17 mouse cellular contexts compared by ENCODE assay signal in the genomic region with DNA sequence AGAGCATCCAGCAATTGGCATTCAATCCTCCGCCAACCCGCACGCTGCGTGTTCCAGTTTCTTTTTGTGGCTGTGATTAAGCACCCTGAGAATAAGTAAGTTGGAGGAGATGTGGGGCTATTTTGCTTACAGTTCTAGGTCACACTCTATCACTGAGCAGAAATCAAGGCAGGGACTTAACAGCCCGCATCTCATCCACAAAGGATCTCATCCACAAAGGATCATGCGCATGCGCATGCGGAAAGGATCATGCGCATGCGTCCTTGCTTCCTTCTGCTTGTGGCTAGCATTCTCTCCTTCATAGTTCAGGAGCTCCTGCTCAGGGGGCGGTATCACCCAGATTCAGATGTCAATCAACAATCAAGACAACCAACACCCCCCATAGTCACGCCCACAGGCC. TPM values are rescaled to one million over a fixed set of nuclear protein-coding genes. Genes with fewer than 3 reads are reported as not detected.
DNase-seq lines count a peak whose midpoint lies in the region; ATAC-seq and TF ChIP-seq lines count a peak whose summit lies in the region.
"Had no signal": no experiment of that assay in that cellular context is flagged by ENCODE, and none has a peak within 500 bp of the region (broad histone marks: within the 10 kb centered on the region; RNA-seq: fewer than 3 reads in every experiment).

No protein-coding gene starts in this region.

- H3K27ac ChIP-seq in forebrain, postnatal 0 days (ENCODE audit: low read depth, low read length), result no peak overlapping the region
- H3K27ac ChIP-seq in forebrain, embryonic 12.5 days, result no peak overlapping the region
- no peak overlapping the region for H3K27ac ChIP-seq in hindbrain, embryonic 13.5 days
- H3K27ac ChIP-seq: embryonic facial prominence, embryonic 10.5 days; liver, embryonic 14.5 days; midbrain, embryonic 15.5 days; neural tube, embryonic 12.5 days; stomach, embryonic 15.5 days had no signal

- no peaks in the 10 kb centered on the region for H3K36me3 ChIP-seq in forebrain, postnatal 0 days (ENCODE audit: insufficient read depth)
- H3K36me3 ChIP-seq in forebrain, embryonic 12.5 days (replicated peaks), result no peaks in the 10 kb centered on the region
- H3K36me3 ChIP-seq in hindbrain, embryonic 13.5 days, result no peaks in the 10 kb centered on the region
- H3K36me3 ChIP-seq: embryonic facial prominence, embryonic 10.5 days; midbrain, embryonic 15.5 days; neural tube, embryonic 12.5 days; stomach, embryonic 15.5 days had no signal

- ATAC-seq in forebrain, postnatal 0 days, result no peak
- ATAC-seq in forebrain, embryonic 12.5 days (ENCODE audit: low FRiP score), result no peak
- ATAC-seq in hindbrain, embryonic 13.5 days (ENCODE audit: low FRiP score), result no peak
- ATAC-seq: hindbrain, embryonic 16.5 days; midbrain, embryonic 15.5 days had no signal

- H3K4me2 ChIP-seq in forebrain, postnatal 0 days (ENCODE audit: low read depth), result no peak overlapping the region
- no peak overlapping the region for H3K4me2 ChIP-seq in forebrain, embryonic 12.5 days
- no peak overlapping the region for H3K4me2 ChIP-seq in hindbrain, embryonic 13.5 days
- H3K4me2 ChIP-seq: midbrain, embryonic 15.5 days; neural tube, embryonic 12.5 days; stomach, embryonic 15.5 days had no signal

- WGBS in forebrain, postnatal 0 days, result 88% methylated on average over 12 of the region's 12 CpGs
- 92% methylated on average over 12 of the region's 12 CpGs for WGBS in forebrain, embryonic 12.5 days
- WGBS in hindbrain, embryonic 13.5 days, result 95% methylated on average over 12 of the region's 12 CpGs

- H3K4me3 ChIP-seq in forebrain, postnatal 0 days (ENCODE audit: low read depth, low read length), result no peak overlapping the region
- H3K4me3 ChIP-seq in forebrain, embryonic 12.5 days (replicated peaks), result no peak overlapping the region
- H3K4me3 ChIP-seq in hindbrain, embryonic 13.5 days, result no peak overlapping the region
- H3K4me3 ChIP-seq: embryonic facial prominence, embryonic 10.5 days; midbrain, embryonic 15.5 days; neural tube, embryonic 12.5 days; stomach, embryonic 15.5 days had no signal

- no peaks in the 10 kb centered on the region for H3K4me1 ChIP-seq in forebrain, postnatal 0 days (ENCODE audit: insufficient read depth)
- H3K4me1 ChIP-seq in forebrain, embryonic 12.5 days, result no peaks in the 10 kb centered on the region
- H3K4me1 ChIP-seq in hindbrain, embryonic 13.5 days (replicated peaks), result no peaks in the 10 kb centered on the region
- H3K4me1 ChIP-seq: embryonic facial prominence, embryonic 10.5 days; midbrain, embryonic 15.5 days; neural tube, embryonic 12.5 days; stomach, embryonic 15.5 days had no signal

- no peaks in the 10 kb centered on the region for H3K9me3 ChIP-seq in forebrain, postnatal 0 days (ENCODE audit: low read length)
- no peaks in the 10 kb centered on the region for H3K9me3 ChIP-seq in forebrain, embryonic 12.5 days
- H3K9me3 ChIP-seq in hindbrain, embryonic 13.5 days, result no peaks in the 10 kb centered on the region
- H3K9me3 ChIP-seq: embryonic facial prominence, embryonic 10.5 days; midbrain, embryonic 15.5 days; neural tube, embryonic 12.5 days; stomach, embryonic 15.5 days had no signal

- peak; percentile 24 for DNase-seq in forebrain, postnatal 0 days
- DNase-seq in frontal cortex, postnatal 25 days (ENCODE audit: low spot score in 2 of 2), result peak; percentile 7 to 13
- peak; percentile 6 to 33 for DNase-seq in left cerebral cortex, adult 9 months (ENCODE audit: low spot score in 2 of 2)
- DNase-seq in telencephalon, adult 2 months (ENCODE audit: low read depth, low spot score), result peak; percentile 45
- DNase-seq in retina, postnatal 1 day, result no peak
- DNase-seq in spleen, postnatal 36 days (ENCODE audit: low spot score in 2 of 2), result no peak
- DNase-seq: cerebellum, adult 8-10 months; heart, adult 18-20 months; kidney, adult 8-10 months had no signal

- no peak overlapping the region for H3K9ac ChIP-seq in forebrain, postnatal 0 days
- no peak overlapping the region for H3K9ac ChIP-seq in forebrain, embryonic 12.5 days
- H3K9ac ChIP-seq in hindbrain, embryonic 13.5 days, result no peak overlapping the region
- H3K9ac ChIP-seq: liver, embryonic 14.5 days; midbrain, embryonic 15.5 days; neural tube, embryonic 12.5 days; stomach, embryonic 15.5 days had no signal

- H3K27me3 ChIP-seq in forebrain, postnatal 0 days (ENCODE audit: insufficient read depth, low read length), result no peaks in the 10 kb centered on the region
- no peaks in the 10 kb centered on the region for H3K27me3 ChIP-seq in forebrain, embryonic 12.5 days
- H3K27me3 ChIP-seq in hindbrain, embryonic 13.5 days, result no peaks in the 10 kb centered on the region
- H3K27me3 ChIP-seq: midbrain, embryonic 15.5 days; neural tube, embryonic 12.5 days; stomach, embryonic 15.5 days had no signal

- TF ChIP-seq CTCF in forebrain, postnatal 0 days (IDR thresholded peaks at IDR 0.05; ENCODE audit: low read depth), result no peak

RNA-seq across cellular contexts. Expression of a gene that starts 42.9 kb away (rescaled TPM):
- 3.9 and 6.4 TPM in 2 replicates for total RNA-seq in forebrain, postnatal 0 days (2014; rRNA removed)
- polyA plus RNA-seq in forebrain, postnatal 0 days (2015; fragmentation: Nextera tagmentation; extraction: Ambion mirVana), result 0.99 and 1.8 TPM in 2 replicates
- 2.5 and 3.4 TPM in 2 replicates for polyA plus RNA-seq in forebrain, embryonic 12.5 days (2016; fragmentation: Nextera tagmentation; extraction: Ambion mirVana)
- polyA plus RNA-seq in hindbrain, embryonic 13.5 days (2015; fragmentation: Nextera tagmentation; extraction: Ambion mirVana), result 2.1 and 3.0 TPM in 2 replicates

Comparison
In these comparisons a context has a peak if more than half of its experiments do, and no peak if none do; other contexts are left out.
1. DNase-seq: peak in forebrain, postnatal 0 days (single experiment), frontal cortex, postnatal 25 days (2 of 2), left cerebral cortex, adult 9 months (2 of 2) and telencephalon, adult 2 months (single experiment); none in retina, postnatal 1 day (single experiment) and spleen, postnatal 36 days (0 of 2).